Mouse (Mus musculus): Measurements from ENCODE around the gene Tmem248.

Gene Tmem248

DNA sequence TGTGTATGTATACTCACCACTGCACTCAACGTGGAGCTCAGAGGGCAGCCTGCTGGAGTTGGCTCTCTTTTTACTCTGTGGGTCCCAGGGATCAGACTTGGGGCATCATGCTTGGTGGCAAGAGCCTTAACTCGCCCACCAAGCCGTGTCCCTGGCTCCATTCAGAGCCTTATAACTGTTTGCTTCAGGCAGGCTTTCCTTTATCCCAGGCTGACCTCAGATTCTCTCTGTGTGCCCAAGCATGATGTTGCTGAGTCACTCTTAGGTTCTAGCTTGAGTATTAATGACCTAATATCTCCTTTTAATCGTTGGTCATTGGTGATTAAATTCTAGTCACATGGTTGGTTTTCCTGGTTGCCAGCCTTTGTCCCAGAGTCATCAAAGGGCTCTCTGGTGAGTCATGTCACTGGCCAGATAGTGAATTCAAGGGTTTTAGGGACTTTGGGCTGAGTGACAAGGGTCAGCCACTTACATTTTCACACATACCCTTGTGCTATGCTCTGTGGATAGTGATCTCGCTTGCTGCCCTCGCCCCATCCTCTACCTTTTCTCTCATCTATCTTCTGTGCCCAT, 47.6 kb downstream of the Tmem248 start:
- no peak for DNase-seq

DNA sequence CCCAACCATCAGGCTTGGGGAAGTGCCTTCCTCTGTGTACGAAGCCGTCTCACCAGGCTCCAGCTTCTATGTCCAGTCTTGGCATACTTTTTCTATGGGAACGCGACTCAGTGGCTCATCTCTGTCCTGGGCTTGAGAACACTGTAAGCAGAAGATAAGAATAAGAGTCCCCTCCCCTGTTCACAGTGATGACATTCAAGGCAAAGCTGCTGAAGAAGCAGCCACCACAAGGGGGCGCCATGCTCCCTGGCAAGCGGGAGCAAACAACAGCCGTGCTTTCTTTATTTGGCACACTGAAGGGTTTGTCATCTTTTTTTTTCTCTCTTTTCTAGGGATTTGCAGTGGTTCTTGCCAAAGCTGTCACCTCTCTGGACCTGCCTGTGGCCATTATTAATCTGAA, 49.8 kb downstream of the Tmem248 start:
- DNase-seq: no peak

DNA sequence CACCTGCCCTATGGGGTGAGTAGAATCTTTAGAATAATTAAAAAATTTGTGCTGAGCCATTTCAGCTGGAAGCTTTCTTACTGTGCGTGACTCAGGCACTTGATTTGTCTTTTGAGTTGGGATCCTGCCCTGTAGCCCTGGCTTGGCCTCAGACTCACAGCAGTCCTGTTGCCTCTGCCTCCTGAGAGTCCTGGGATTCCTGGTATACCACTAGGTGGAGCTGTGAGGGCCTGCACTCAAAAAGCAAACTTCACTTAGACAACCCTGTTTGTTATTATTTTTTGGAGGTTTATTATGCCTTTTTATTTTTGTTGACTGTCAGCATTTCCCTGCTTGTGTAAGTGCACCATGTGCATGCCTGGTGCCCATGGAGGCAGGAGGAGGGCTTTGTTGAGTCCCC, 50.4 kb downstream of the Tmem248 start:
- DNase-seq: no peak

DNA sequence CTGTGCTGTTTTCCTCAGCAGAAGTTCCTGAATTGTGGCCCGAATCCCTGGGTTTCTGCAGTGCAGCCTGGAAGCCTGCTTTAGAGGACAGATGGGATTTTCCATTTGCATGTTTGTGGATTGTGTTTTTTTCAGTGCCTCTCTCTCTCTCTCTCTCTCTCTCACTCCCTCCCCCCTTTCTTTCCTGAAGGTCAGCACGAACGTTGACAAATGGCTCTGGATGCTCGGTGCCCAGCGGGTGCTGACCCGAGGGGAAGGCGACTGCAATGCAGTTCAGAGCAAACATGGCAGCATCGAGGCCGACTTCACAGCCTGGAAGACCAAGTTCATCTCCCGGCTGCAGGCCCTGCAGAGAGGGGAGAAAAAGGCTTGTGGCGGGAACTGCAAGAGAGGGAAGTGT, 52.1 kb downstream of the Tmem248 start:
- DNase-seq: no peak

DNA sequence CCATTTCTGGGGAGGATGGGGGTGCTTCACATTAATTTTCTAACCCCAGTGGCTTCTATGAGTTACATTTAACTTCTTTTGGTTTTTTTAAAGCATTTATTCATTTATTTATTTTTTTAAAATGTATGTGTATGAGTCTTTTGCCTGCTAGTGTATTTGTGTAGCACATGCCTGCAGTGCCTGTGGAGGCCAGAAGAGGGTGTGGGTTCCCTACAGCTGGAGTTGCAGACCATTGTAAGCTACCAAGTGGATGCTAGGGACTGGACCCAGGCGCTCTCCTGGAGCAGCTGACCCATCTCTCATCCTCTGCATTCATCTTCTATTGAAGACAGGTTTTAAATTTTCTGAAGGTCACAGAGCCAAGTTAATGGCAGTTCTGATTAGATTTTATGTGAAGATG, 55.5 kb downstream of the Tmem248 start:
- DNase-seq: no peak

DNA sequence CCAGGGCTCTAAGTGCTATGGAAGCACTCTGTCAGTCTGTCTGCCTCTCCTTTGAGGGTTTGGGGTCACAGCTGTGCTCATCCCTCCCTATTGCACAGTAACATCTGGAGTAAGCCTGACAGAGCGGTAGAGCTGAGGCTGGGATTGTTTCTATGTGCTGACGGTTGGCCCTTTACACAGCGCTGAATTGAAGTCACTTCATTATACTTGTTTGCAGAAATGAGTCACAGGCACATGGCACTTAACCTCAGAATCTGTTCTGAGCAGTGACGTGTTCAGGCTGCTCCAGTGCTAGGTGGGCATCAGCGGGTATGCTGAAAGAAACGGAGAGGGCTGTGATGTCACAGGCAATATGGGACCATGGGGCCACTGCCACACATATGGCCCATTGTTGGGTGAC, 56.2 kb downstream of the Tmem248 start:
- DNase-seq: no peak

DNA sequence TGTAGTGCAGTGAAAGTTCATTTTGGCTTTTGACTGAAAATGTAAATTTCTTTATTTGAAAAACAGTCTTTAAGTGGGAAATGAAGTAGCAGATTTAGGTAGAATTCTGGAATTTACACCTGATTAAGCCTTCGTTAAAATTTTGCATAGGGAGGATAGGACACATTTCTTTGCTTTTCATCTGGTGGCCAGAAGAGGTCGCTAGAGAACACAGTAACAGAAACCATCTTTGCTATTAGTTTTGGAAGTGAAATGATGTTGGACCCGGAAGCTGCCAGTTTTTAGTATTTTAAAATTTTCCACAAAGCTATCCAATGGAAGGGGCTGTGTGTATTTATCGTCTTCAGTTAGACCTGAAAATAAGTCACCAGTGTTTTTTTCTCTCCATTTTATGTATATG, 58.6 kb downstream of the Tmem248 start:
- peak; percentile 41 for DNase-seq

DNA sequence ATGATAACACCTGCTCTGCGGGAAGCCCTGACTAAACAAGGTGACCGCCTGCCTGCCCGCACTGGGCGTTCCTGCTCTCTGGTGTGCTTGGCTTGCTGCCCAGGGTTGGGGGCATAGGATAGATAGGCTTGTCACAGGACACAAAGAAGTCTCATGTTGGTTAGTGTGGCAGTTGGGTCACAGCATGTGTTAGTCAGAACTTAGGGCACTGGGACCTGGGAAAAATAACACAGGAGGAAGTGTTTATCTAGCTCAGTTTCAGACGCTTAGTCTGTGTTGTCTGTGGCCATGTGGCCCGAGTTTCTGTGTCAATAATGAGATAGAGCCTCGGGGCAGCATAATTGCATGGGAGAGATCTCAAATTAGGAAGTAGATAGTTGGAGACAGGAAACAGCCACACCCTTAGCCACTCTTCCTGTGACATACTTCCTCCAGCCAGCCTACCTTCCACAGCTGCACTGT, 61.2 kb downstream of the Tmem248 start:
- DNase-seq: no peak

DNA sequence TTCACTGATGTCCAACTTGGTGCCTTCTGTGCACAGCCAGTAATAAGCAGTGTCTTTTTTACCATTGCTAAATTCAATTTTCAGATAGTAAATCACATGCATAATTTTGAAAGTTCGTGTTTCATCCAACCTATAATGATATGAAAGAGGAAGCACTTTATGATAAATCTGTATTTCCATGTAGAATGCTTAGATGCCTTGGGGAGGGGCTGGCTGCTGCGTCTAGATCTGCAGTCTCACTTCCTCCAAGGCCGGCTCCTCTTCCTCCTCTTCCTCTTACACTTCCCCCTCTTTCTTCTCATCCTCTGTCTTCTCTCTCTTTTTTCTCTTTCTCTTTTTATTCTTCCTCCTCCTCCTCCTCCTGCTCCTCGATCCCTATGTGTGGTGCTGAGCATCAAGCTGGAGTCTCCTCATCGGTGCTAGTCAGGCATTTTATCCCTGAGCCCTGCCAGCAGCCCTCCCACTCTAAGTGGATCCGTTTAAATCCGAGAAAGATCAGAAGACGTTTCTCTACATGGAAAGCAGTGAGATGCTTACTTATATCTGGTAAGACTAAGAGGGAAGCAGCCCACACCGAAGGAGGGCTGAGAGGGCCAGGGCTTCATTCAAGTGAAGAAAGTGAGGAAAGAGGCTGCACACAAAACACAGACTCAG, 66.3 kb downstream of the Tmem248 start:
- DNase-seq: no peak

DNA sequence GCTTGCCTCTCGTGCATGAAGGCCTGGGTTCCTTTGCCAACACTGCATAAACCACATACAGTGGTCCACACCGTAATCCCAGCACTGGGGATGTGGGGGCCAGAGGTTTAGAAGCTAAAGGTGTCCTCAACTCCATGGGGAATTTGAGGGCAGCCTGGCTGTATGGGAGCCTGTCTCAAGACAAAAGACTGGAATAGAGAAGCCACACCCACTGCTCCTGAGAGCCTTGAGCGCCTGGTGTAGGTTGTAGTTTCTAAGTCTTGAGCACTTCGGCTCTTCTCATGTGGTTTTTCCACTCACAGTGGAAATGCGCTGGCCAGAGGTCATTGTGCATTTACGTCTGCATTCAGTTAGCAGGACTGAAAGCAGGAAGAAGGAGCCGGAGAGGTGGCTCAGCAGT, 71.2 kb downstream of the Tmem248 start:
- DNase-seq: no peak

DNA sequence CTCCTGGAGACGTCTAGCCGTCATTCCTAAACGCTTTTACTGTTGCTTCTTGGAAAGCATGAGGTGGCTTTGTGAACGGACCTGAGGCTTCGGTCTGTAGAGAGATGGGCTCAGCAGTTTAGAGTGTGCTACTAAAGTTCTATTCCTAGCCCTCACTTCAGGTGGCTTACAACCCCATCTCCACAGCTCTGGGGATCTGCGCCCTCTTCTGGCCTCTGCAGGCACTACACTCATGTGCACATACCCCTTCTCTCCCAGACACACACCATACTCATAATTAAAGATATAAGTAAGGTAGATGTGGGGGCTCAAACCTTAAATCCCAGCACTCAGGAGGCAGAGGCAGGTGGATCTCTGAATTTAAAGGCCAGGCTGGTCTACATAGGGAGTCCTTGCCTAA, 73.4 kb downstream of the Tmem248 start:
- no peak for DNase-seq

DNA sequence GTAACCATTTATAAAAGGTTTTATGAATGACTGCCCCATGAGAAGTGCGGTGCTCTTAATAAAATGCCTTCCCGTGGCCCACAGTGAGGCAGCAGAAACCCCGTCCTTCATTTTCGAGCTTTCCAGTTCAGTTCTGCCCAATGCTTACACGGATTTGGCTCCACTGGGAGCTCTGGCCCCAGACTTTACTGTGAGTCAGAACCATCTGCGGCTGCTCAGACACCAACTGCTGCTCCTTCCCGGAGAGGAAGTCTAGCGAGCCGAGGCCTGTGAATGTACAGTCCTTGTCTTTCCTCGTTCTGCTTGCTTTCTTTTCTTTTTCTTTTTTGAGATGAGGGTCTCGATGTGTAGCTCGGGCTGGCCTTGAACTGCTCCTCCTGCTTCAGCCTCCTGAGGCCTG, 73.9 kb downstream of the Tmem248 start:
- DNase-seq: peak; percentile 37

DNA sequence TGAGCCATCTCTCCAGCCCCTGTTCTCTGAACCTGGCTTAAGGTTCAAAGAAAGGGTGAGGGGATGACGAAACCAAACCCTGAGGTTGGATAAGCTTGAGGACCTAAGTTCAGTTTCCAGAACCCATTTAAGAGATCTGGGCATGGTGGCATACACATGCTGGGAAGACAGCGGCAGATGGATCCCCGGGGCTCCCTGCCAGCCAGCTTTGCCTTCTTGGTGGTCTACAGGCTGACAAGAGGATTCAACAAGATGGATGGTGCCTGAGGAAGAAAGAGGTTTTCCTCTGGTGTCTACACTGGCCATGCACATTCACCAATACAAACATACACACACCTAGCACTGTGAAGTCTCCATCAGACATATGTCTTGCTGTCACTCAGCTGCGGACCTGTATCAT, 76.1 kb downstream of the Tmem248 start:
- no peak for DNase-seq
